Mouse (Mus musculus) ovary, postnatal 10 days (tissue): ENCODE results near the gene Flt3.

Source experiments
- DNase-seq: peaks from one replicate; pipeline ENCODE4 v3.0.0; 2022; ENCODE audit warnings: low spot score

Gene Flt3

DNA sequence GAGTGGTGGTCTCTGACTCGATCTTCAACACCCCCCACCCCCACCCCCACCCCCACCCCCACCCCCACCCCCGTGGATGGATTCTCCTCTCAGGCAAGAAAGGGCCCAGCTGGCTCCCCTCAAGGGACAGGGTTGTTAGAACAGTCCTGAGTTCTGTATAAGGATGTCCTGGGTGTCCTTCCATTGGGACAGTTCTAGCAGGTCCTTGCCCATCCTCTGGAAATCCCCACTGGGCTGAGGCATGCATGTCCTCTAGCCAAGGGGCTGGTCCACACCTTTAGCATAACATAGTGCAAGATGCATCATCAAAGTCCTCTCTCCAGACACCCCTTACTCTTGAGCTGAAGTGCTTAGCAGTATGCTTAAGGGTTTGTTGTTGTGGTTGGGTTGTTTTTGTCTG lies 90.5 kb downstream of the Flt3 start:
- no peak for DNase-seq

DNA sequence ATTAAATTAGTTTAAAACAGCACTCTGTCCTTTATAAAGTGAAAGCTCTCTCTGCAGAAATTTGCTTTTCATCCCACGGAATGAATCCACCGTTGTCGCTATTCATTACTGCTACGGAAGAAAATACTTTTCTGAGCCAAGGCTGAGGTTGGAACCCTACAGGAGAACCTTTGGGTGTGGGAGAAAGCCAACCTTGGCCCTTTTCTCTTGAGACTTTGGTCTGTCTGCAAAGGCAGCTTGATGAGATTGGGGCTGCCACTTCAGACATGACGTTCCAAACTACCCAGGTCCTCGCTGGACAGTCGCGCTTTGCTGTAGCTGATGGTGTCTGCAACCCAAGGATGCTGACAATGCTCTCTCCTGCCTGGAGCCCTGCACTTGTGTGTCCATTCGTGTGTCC lies 91.8 kb downstream of the Flt3 start:
- DNase-seq: no peak

DNA sequence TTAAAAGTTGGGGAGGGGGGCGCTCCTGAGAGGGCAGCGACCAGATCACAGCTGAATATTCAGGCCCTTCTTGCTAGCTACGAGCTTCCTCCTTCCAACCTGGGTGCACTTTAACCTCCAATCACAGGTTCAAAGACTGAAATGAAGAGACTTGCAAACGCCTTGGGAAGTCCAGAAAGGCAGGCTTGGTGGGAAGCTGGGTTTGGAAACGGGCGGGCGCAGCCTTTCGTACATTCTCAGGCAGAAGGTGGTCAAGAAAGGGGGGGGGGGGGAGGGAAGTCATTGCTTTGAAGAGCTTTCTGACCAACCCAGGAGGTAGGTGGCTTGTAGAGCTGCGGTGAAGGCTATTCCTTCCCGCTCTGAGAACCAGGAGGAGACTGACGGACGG lies 92.9 kb downstream of the Flt3 start:
- DNase-seq: no peak

DNA sequence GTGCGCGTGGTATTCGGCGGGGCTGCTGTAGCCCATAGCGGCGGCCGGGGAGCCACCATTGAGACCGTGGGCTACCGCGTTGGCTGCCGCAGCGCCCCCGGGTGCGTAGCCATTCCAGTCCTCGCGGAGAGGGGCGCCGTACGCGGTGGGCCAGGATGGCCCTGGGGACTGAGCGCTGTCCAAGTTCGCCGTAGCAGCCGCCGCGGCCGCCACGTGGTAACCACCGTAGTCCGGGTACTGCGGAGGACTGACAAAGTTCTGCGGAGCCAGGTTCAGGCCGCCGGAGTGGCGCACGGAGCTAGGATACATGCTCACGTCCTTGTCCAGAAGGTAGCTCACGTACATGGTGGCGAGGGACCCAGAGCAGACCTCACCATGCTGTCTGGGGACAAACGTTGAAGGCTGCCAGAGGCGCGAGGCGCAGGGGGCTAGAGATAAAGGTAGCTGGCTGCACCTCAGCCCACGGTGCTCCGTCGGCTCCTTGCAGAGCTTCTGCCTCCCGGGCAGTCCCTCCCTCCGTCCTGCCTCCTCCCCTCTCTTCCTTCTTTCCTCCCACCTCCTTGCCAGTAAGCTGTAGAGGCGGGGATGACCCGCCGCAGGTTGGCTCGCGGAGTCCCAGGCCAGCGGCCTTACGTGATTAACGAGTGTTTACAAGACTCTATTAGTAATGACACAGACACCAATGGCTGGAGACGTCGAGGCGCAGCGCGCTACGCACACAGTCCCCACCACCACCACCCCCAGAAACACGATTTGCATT lies 93.5 kb downstream of the Flt3 start, which contains the start of gene Cdx2:
Gene Cdx2, minus strand, starts transcription at position 633 of the 760 bp plus-strand sequence.
- DNase-seq: no peak

DNA sequence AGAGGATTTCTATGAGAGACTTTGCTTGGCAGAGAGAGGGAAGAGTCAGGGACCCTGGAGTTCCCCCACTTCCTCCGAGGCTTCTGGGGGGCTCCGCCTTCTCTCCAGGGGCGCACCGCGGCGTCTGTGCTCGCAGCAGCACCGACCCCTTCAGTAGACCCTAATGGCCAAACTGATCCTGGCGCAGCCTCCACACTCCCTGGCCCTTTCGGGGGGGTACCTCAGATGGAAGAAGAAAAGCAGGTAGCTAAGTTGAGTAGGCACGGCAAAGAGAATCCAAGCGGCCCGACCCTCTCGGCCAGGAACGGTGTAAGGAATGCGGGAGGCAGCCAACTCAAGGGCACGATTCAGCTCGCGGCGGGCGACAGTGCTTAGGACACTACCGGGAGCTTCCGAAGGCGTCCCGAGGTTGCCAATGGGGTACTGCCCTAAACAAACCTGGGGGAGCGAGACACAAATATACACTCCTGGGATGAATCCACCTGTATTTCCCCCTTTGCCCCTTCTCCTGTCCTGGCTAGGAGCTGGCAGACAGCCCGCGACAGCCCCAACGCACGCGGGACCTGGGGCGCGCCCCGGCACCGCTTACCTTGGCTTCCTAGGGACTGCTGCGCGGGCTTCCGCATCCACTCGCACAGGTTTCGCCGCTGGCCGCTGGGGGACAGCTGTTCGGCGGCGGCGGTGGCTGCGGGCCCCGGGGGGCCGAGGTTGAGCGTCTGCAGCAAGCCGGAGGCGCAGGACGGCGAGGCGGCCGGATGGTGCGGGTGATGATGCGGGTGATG lies 94.2 kb downstream of the Flt3 start:
- no peak for DNase-seq

DNA sequence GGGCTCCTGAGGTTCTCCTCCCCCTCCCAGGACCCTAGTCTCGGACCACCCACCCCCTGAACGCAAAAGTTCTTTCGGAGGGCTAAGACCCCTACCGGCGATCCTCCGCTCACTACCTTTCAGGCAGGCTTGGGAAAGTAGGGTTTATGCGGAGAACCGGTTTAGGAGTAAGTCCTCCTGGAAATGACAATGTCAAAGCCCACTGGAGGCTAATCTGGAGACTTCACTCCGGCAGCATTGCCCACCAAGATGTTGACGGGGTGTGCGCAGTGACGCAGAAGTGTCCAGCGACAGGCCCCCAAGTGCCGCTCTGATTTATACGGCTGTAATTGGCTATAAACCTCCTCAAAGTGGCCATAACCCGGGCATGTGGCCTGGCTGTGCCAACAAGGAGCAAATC lies 95.1 kb downstream of the Flt3 start:
- DNase-seq: no peak

DNA sequence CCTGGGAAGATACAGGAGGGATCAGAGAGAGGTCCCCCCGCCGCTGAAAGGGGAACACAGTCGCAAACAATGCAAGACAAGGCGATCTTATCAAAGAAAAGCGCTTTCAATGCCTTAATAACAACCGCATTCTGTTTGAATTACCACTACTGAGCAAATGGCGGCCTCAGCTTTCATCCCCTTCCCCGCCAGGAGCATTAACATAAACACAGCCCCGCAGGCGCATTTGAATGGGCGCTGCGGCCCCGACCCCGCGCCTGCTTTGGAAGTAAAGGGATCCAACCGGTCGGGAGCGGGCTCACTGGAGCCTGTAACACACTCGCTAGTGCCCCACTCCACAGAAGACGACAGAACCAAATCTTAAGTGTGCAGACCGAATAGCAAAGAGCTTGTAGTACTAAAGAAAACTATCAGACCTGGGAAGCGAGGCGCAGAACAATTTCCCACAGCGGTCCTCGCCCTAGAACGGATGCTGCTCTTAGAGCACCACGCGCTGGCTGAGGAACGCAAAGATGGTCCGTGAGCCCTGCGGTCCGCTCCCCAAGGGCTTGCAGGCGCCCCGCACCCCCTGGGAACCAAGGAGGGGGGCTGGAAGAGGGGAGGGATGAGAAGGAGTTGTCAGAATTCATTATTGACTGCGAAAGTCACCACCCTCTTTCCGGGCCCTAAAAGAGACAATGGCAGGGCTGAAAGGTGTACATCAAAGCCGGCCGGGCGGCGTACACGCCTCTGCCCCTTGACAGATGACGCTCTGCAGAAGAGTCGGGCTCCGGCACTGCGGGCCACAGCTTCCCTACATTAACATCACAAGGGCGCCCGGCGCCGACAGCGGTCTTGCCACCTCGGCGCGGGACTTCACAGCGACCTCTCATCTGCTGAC lies 95.8 kb downstream of the Flt3 start:
- no peak for DNase-seq

DNA sequence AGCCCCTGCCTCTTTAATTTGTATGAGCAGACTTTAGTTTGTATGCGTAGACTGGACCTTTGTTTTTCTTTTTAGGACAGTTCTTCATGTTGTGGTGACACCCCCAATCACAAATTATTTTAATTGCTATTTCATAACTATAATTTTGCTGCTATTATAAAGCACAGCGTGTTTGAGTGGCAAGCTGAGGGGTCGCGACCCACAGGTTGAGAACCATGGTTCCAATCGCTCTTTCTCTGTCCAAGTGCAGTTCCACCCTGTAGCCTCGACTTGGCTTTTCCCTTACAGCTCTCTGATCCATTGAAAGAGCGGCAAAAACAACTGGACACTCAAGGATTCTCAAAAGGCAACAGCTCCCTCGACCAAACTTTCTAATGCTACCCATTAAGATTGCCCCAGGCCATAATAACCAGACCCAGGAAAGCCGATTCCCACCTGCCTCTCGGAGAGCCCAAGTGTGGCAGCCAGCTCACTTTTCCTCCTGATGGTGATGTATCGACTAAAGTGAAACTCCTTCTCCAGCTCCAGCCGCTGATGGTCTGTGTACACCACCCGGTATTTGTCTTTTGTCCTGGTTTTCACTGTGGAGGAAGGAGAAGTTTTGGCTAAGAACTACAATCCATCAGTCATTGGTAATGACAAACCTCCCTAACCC lies 97.4 kb downstream of the Flt3 start:
- DNase-seq: no peak

DNA sequence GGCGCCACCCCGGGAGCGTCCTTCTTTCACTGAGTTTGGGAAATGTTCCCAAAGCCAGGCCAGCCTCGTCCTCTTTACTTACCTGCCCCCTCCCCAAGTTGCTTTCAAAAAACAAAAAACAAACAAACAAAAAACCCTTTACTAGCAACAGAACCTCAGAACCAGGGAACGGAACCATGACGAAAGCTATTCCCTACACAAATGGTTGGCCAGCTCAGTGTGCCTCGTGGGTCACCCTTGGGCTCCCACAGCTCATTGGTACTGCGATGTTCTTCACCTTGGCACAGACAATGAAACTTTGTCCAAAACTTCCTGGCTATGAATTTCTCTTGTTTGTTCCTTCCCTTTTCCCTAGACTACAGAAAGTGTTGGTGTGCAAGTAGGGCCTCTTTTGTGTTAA lies 98.1 kb downstream of the Flt3 start:
- no peak for DNase-seq

DNA sequence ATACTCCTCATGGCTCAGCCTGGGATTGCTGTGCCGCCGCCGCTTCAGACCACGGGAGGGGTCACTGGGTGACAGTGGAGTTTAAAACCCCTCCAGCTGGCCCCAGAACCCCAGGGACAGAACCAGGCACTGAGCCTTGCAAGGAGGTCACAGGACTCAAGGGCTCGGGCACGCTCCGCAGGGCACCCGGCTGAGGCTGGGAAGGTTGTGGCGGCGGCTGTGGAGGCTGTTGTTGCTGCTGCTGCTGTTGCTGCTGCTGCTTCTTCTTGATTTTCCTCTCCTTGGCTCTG lies 98.6 kb downstream of the Flt3 start:
- no peak for DNase-seq

DNA sequence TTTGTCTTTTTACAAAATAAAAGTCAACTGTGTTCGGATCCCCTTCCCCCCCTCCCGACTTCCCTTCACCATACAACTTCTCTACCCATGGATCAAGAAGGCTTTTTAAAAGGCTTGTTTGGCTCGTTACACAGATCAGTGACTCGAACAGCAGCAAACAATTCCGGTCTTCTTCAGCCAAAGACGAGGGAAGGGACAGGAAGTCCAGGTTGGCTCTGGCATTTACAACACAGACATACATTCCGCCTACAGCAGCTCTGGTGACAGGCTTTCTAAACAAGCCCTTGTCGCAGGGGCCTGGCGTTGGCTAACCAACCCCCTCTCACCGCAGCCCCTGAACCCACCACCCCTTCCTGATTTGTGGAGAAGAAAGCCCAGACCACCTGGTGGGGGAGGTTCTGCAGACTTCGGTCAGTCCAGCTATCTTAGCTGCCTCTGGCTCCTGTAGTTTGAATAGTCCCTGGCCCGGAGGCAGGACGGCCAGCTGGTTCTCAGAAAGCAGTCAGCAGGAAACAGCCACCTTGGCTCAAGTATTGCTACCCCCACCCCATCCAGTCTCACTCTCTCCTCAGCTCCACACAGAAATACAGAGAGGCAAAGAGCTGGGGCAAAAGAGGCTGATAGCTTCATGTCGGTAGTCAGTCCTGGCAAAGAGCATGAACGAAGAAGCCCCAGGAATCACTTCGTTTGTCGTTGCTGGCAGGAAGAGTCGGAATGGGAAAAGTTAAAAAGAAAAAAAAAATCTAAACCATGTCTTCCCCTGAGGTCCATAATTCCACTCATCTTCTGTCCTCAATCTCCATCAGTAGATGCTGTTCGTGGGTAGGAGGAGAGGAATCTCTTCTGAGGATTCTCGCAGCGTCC lies 99.1 kb downstream of the Flt3 start:
- no peak for DNase-seq

DNA sequence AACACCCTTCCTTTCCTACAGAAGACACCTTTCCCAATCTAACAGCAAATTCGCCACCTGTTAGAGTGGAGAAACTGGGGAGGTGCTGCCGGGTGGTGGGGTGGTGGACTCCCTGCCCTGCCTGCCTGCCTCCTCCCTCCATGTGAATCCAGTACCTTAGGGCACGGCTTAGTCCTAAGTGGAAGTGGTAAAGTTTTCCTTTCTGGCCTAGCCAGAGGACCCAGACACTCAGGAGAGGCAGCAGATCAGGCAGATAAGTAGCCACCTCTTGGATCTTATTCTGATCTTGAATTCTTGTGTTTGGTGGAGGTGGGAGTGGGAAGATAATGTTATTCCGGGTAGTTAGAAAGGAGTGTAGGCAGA lies 100.3 kb downstream of the Flt3 start:
- no peak for DNase-seq

DNA sequence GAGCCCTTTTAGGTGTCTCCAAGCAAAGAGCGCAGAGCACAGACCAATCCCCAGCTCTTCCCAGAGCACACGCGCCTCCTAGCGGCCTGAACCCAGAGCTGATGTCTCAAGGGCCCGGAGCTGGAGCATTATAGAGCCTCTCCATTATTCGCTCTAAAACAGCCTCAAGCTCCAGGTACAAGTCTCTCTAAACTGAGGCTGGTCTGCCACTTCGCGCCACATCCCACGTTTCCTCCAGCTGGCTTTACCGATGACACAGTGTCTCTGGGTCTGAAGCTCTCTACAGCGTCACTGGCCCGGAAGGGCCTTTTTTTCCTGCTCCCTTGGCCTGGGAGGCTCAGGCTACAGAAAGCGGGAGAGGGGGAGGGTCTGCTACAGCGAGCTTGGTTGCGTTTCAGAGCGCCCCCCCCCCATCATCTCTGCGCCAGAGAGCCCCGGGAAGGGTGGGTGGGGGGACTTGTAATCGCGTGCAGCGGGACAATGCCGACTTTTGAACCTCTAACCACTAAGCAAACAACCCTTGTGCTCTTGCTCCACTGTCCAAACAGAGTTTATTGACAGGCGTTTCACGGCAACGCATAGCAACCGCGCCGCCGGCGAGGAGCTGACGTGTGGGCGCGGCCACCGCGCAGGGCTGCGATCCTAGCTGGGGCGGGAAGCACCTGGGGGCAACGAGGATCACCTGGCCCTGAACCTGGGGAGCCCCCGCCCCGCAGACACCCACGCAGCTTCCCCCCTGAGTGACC lies 100.9 kb downstream of the Flt3 start:
- DNase-seq: no peak

DNA sequence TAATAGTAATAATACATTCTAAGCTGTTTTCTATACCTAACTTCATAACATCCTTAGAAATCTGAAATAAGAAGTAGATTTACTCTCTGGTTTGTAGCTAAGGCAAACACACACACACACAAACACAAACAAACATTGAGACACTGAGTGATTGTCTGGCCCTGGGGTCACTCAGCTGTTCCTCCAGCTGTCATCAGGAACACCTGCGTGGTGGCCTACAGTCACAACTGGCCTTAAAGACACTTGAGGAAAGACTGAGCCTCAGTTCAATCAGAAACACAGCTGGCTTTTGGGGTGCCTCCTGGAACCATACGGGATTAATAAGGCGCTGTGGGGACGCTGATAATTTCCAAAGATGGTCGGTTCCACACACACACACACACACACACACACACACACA lies 103.0 kb downstream of the Flt3 start:
- no peak for DNase-seq

DNA sequence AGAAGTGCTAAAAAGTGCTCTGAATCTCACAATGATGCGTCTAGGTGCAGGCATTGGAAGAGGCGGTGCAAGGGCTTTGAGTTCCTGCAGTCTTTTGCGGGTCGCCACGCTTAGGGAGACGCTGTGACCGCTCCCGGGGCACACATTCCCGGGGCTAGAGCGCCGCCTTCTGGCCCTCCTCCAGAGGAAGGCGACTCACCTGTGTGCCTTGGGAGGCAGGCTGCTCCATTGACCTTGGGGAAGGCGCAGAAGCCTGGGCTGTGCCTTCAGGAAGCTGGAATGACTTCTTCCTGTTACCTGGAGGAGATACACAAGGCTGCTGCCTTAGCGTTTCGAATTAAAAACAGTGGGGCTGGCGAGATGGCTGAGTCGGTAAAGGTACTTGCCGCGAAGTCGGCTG lies 106.2 kb downstream of the Flt3 start:
- DNase-seq: no peak

DNA sequence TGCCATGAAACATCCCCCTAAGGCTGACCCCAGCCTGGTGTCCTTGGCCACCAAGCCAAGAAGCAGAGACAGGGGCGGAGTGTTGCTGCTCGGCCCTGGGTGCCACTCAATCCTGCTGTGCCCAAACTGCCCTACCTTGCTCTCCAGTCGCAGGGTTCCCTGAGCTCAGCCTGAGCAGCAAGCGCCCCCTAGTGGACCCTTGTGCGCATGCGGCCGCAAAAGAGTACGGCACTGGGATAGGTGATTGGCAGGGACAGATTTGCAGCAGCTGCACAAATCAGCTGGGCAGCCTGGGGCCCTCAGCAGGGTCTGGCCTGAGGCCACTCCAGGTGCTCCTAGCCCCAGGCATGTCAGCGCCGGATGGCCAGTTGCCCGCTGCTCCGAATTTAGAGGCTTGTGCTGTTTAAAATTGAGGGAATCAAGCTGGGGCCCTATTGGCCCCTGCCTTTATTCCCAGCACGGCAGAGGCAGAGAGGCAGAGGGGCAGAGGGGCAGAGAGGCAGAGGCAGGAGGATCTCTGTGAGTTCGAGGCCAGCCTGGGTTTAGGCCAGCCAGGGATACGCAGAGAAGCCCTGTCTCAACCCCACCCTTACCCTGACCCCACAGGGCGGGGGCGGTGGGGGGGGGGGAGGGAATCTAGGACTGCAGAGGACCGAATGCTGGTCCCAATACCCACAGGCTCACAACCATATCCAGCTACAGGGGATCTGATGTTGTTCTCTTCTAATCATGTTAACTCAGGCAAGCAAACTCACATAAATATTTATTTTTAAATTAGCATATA lies 107.0 kb downstream of the Flt3 start:
- DNase-seq: no peak

DNA sequence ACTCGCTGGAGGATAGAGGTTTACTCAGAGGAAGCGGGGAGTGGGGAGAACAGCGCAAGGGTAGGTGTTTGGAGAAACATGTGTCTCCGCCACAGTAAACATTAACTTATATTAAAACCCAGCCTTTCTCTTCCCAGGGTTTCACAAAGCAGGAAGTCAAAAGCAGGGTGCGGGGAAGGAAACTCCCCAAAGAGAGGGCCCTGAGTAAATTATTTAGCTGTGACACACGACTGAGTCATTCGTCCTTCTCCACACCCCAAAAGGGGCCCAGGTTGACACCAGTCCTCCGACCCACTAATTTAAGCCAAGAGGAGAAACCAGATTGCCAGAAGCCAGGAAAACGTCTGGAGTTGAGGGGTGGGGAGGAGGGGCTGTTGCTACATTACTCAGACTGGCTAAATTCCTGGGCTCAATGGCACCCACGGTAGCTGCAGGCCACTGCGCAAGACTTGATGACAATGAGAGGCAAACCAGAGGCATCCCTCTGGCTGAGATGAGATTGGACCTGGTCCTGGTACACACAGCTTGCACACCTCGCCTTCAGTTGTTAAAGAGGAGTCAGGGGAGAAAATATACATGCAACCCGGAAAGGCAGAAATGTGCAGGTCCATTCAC lies 107.7 kb downstream of the Flt3 start:
- DNase-seq: no peak

DNA sequence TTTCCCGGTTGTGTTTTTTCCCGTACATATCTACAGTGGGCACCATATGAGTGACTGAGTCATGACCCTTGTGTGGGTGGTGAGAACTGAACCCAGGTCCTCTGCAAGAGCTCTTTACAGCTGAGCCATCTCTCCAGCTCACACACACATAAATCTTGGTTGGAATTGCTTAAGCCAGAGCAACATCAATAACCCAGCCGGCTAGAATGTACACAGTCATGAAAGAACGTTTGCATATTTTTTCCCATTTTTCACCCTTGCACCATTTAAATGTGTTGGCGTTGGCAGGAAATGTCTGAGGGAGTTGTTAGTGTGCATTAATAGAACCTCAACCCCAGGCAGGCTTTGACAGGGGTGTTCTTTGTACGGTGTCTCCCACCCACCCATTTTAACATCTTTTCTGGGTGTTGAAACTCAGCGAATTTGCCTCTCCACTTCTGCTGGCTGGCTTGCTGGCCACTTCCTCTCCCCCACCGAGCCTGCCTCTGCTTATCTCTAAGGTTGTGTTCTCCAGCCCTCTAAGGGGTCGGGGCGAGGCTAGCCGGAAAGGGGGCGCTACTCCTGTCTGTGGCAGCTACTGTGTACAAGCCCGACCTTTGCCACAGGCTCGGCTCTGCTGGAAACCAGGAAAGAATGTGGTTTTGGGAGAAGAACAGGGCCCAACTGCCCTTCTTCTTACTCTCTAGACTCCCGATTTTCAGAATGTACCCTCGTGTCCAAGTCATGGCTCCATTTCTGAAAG lies 108.4 kb downstream of the Flt3 start:
- no peak for DNase-seq

DNA sequence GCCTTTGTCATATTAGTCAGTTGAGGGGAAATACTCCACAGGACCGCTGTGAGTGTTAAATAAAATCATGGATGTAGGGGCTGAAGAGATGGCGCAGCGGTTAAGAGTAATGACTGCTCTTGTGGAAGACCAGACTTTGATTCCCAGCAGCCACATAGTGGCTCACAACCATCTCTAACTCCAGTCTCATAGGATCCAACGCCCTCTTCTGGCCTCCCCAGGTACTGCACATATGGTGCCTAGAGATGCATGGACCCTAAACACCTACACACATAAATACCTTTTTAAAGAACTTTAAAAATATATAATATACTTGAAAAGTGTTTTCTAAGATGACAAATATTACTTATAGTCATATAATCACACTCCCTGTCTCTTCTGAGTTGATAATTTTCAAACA lies 115.9 kb downstream of the Flt3 start:
- DNase-seq: no peak
